Mouse (Mus musculus) heart, postnatal 0 days (tissue): Measurements from ENCODE around the gene Ric1. TPM values are rescaled to one million over a fixed set of nuclear protein-coding genes. Genes with fewer than 3 reads are reported as not detected.
"Not testable (repeated sequence)": the region's sequence is repeated elsewhere in the genome, so short reads cannot be mapped to it uniquely, and the experiment has no call there.

Experiments
- ATAC-seq: fragments of 200-750 bp; cut with Nextera tagmentation; 2 replicates; pipeline ENCODE4 v1.8.0; 2017; ENCODE audit warnings: low read depth, moderate number of reproducible peaks, moderate library complexity; ENCODE audit not compliant: insufficient read depth
- DNase-seq: peaks from one replicate; pipeline ENCODE4 v3.0.0-alpha.2; 2016; ENCODE audit warnings: low spot score
- H3K27ac ChIP-seq: fragments of 300-500 bp; sonication (generic); 2 replicates; pipeline ENCODE4 v1.5.1; 2014; ENCODE audit warnings: low read depth, mild to moderate bottlenecking
- H3K27me3 ChIP-seq: fragments of 300-500 bp; sonication (generic); 2 replicates; pipeline ENCODE4 v1.6.1; 2014; ENCODE audit warnings: low read length, mixed read lengths; ENCODE audit not compliant: control insufficient read depth, insufficient read depth
- H3K36me3 ChIP-seq: fragments of 300-500 bp; sonication (generic); replicated peaks from 2 replicates; pipeline ENCODE4 v1.6.1; 2014; ENCODE audit warnings: low read length, mixed read lengths; ENCODE audit not compliant: control insufficient read depth, insufficient read depth
- H3K4me1 ChIP-seq: fragments of 300-500 bp; sonication (generic); 2 replicates; pipeline ENCODE4 v1.6.1; 2014; ENCODE audit warnings: antibody characterized with exemption; ENCODE audit not compliant: control insufficient read depth, insufficient read depth
- H3K4me2 ChIP-seq: fragments of 300-500 bp; sonication (generic); 2 replicates; pipeline ENCODE4 v1.6.1; 2014; ENCODE audit warnings: low read depth, mild to moderate bottlenecking, low read length, moderate library complexity
- H3K4me3 ChIP-seq: fragments of 300-500 bp; sonication (generic); 2 replicates; pipeline ENCODE4 v1.5.1; 2014; ENCODE audit warnings: low read depth, low read length
- H3K9ac ChIP-seq: fragments of 300-500 bp; sonication (generic); replicated peaks from 2 replicates; pipeline ENCODE4 v1.6.1; 2014; ENCODE audit warnings: low read depth, low read length, mixed read lengths
- H3K9me3 ChIP-seq: fragments of 300-500 bp; sonication (generic); replicated peaks from 2 replicates; pipeline ENCODE4 v1.6.1; 2016; ENCODE audit warnings: low read length; ENCODE audit not compliant: control insufficient read depth
- CTCF ChIP-seq: IDR thresholded peaks from 2 replicates; pipeline ENCODE4 v1.5.1; 2016; ENCODE audit warnings: antibody characterized with exemption, control low read depth, low read depth
- EP300 ChIP-seq: IDR thresholded peaks from 2 replicates; pipeline ENCODE4 v1.6.1; 2016; ENCODE audit warnings: antibody characterized with exemption, low read depth
- WGBS: fragments of 180-500 bp; shearing (Covaris S2); extraction: QIAGEN DNeasy Blood & Tissue Kit; methylation state at CpG from one replicate; pipeline ENCODE4 v1.1.7; 2014; 5-methylcytosine and 5-hydroxymethylcytosine counted together
- polyA plus RNA-seq: library from polyadenylated mRNA; unstranded; fragments of >200 nt; fragmentation: Nextera tagmentation; extraction: Ambion mirVana; gene quantifications from 2 replicates; pipeline ENCODE4 v1.2.1, GENCODE M21; 2015
- total RNA-seq: library from RNA; depleted of rRNA; stranded (reverse); fragments of >200 nt; gene quantifications from 2 replicates; pipeline ENCODE4 v1.2.3, GENCODE M21; 2014; ENCODE audit warnings: low replicate concordance

Ric1 gene
- total and polyA plus RNA-seq, 2 experiments from 2014 or later = 6.0 to 29.9 TPM

- Histone ChIP-seq H3K27me3 (no peaks in the 10 kb centered on the region), H3K4me2 (no peak overlapping the region), H3K36me3 (no peaks in the 10 kb centered on the region), H3K4me3 (no peak overlapping the region), H3K4me1 (no peaks in the 10 kb centered on the region), H3K9me3 (no peaks in the 10 kb centered on the region), H3K9ac (no peak overlapping the region), H3K27ac (no peak overlapping the region)
- TF ChIP-seq CTCF (no peak), EP300 (no peak)
- WGBS = 88% methylated on average over 1 of the region's 1 CpGs
- ATAC-seq = no peak
- no peak for DNase-seq
Measured at GRCm38 (mm10) chr19:29551128-29551527, 29.0 kb downstream of the Ric1 start.

GRCm38 (mm10) chr19:29551980-29552379 lies 29.9 kb downstream of the Ric1 start:
- not testable (repeated sequence) for H3K9ac ChIP-seq, H3K9me3 ChIP-seq, H3K4me3 ChIP-seq, H3K27ac ChIP-seq, ATAC-seq, H3K4me1 ChIP-seq, H3K36me3 ChIP-seq, H3K4me2 ChIP-seq, DNase-seq, H3K27me3 ChIP-seq
- WGBS = 100% methylated on average over 1 of the region's 1 CpGs

GRCm38 (mm10) chr19:29557171-29557845 lies 35.2 kb downstream of the Ric1 start:
- not testable (repeated sequence) for DNase-seq, ATAC-seq, H3K4me3 ChIP-seq, H3K36me3 ChIP-seq, H3K9me3 ChIP-seq, H3K4me1 ChIP-seq, H3K4me2 ChIP-seq, H3K27me3 ChIP-seq, H3K27ac ChIP-seq, H3K9ac ChIP-seq
- 90% methylated on average over 7 of the region's 7 CpGs for WGBS

GRCm38 (mm10) chr19:29562166-29562565 lies 40.1 kb downstream of the Ric1 start:
- peaks cover 13% of the 10 kb centered on the region; the same call in 1 of the 2 replicates for H3K36me3 ChIP-seq
- TF ChIP-seq CTCF = no peak
- TF ChIP-seq EP300 = no peak
- WGBS = 70% methylated on average over 4 of the region's 4 CpGs
- H3K4me3 ChIP-seq = no peak overlapping the region
- H3K9ac ChIP-seq = no peak overlapping the region
- H3K4me1 ChIP-seq = no peaks in the 10 kb centered on the region
- H3K27me3 ChIP-seq = no peaks in the 10 kb centered on the region
- no peak for ATAC-seq
- H3K27ac ChIP-seq = no peak overlapping the region
- DNase-seq = no peak
- H3K9me3 ChIP-seq = no peaks in the 10 kb centered on the region
- H3K4me2 ChIP-seq = no peak overlapping the region

GRCm38 (mm10) chr19:29562603-29563002 lies 40.5 kb downstream of the Ric1 start:
- no peaks in the 10 kb centered on the region for H3K4me1 ChIP-seq
- no peak for TF ChIP-seq EP300
- no peak for TF ChIP-seq CTCF
- 66% methylated on average over 3 of the region's 3 CpGs for WGBS
- DNase-seq (no peak), ATAC-seq (no peak)
- 0 out of 2 replicates have a peak overlapping the region, but pooled peaks have one; percentile 20 for H3K27ac ChIP-seq
- H3K9ac ChIP-seq = no peak overlapping the region
- H3K4me2 ChIP-seq = no peak overlapping the region
- H3K36me3 ChIP-seq = peaks cover 15% of the 10 kb centered on the region; the same call in 1 of the 2 replicates
- no peaks in the 10 kb centered on the region for H3K27me3 ChIP-seq
- no peak overlapping the region for H3K4me3 ChIP-seq
- H3K9me3 ChIP-seq = no peaks in the 10 kb centered on the region

GRCm38 (mm10) chr19:29563258-29563779 lies 41.2 kb downstream of the Ric1 start:
- no peaks in the 10 kb centered on the region for H3K9me3 ChIP-seq
- H3K4me1 ChIP-seq = no peaks in the 10 kb centered on the region
- peak; percentile 68 for ATAC-seq
- peaks cover 21% of the 10 kb centered on the region; the same call in 1 of the 2 replicates for H3K36me3 ChIP-seq
- 0 out of 2 replicates have a peak overlapping the region, but pooled peaks have one; percentile 20 for H3K27ac ChIP-seq
- no peak overlapping the region for H3K4me3 ChIP-seq
- H3K27me3 ChIP-seq = no peaks in the 10 kb centered on the region
- TF ChIP-seq CTCF (peak; percentile 88), EP300 (no peak)
- DNase-seq = peak; percentile 72
- no peak overlapping the region for H3K9ac ChIP-seq
- WGBS = 49% methylated on average over 7 of the region's 7 CpGs
- no peak overlapping the region for H3K4me2 ChIP-seq
